Mouse (Mus musculus): Measurements from ENCODE around the gene Cd180.

The Cd180 gene

DNA sequence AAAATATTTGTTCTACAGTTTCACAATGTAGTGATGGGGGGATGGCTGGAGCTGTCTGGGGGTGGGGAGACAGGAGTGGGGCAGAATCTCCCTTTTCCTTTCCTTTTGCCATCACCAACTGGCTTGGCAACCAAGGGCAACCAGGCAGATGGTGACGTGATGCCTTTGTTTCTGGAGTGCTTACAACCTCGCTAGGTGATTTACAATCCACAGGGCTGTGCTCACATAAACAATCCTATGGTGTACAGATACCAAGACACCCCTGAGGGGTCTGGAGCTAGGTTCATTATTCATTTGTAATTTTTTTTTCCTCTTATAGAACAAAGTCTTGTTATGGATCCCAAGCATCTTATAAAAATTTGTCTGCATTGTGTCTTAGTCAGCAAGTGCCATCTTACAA lies 39.7 kb downstream of the Cd180 start:
- in situ Hi-C loops (cut with MboI; ENCODE audit: low sequenced_read_pairs) = no loop called here

DNA sequence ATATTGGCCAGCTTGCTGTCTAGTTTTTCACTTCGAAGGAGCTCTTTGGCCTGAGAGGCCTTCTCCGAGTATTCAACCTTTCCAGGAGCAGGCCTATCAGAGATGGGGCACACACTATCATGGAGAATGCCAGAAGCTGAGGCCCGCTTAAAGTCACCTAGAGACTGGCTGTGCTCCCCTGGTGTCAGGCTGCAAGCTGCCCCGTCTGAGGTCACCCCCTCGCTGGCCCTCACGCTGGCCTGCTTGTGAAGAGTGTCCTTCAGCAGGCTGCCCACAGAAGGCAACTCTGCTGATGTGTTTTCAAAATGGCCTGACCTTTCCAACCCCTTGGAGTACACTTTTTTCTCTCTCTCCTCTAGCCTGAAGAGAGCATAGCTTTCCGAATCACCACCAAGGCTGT lies 44.5 kb downstream of the Cd180 start:
- in situ Hi-C loops (cut with MboI; ENCODE audit: low sequenced_read_pairs) = no loop called here

DNA sequence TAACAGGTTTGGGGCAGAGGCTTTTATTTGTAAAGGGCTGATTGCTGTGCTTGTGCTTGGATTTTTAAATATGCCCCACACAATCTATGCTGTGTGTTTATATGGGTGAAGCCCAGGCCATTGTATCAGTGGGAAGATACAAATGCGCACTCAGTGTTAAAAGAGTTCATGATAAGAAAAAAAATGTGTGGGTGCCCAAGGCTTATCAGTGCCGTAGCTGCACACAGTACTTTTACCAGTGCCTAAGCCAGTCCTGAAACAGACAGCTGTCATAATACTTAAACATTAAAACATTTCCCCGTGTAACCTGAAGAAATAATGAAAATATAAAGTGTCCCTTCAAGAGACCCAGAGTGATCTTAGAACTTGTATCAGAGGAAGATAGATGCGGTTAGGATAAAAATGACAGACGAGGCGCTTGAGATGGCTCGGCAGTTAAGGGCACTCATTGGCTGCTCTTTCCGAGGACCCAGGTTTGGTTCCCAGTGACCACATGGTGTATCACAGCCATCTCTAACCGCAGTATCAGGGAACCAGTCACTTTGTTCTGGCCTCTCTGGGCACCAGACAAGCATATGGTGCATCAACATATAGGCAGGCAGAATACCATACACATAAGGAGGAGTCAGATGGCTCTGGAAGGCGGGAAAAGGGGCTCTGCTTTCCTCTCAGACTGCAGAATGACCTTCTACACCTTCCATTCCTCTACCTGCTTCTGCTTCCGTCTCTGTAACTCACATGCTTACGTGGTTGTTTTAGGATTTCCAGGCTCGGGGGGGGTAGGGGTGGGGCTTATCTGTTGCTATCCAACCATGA lies 46.6 kb downstream of the Cd180 start:
- in situ Hi-C loops (cut with MboI; ENCODE audit: low sequenced_read_pairs) = loop anchor here (5.0 kb wide), 1 partner anchor 58 kb away; no protein-coding TSS in a partner anchor

DNA sequence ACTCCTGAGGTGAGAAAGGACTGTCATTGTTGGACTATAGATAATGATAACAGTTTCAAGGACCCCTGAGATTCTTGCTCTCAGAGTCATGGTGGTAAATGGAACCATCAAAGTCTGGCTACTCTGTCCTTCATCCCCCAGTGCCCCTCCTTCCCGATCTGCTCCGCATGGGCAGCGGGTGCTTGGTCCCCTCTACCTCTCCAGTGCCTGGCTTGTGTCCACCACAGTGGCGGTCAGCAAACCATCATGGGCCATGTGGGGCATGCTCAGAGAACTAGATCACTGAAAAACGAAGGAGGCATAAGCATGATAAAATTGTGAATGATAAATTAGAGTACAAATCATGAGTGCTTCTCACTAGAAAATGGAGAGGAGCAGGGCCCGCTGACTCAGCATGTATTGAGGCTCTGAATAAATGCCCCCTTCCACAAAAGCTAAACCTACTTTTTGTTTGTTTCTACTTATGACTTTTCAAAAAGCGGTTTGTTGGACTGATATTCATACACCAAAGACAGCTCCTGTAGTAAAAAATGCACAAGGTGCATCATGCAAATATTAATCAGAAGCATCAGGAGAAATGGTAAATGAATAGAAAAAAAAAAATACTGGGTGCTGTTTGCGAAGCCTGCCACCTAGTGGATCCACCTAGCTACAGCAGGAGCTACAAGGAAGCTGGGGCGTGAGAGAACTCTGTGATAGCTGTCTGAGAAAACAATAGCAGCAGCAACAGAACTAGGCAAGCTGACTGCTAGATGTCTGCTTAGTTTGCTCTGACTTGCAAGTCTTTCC lies 51.3 kb downstream of the Cd180 start:
- in situ Hi-C loops (cut with MboI; ENCODE audit: low sequenced_read_pairs) = loop anchor here (5.0 kb wide), 1 partner anchor 62 kb away; no protein-coding TSS in a partner anchor

DNA sequence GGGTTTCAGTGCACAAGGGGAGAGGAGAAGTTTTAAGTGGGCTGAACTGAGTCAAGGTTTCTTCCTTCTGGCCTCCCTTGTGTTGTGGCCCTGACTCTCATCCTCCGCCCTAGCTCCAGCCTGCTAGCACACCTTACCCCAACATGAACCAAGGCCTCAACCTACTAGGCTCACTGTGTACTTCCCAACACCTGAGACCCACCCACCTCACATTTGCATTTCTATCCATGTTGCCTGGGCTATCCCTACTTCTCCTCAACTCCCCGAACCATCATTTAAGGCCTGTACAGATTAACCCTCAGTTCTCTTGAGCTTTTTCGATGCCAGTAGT lies 51.9 kb downstream of the Cd180 start:
- in situ Hi-C loops (cut with MboI; ENCODE audit: low sequenced_read_pairs) = no loop called here

DNA sequence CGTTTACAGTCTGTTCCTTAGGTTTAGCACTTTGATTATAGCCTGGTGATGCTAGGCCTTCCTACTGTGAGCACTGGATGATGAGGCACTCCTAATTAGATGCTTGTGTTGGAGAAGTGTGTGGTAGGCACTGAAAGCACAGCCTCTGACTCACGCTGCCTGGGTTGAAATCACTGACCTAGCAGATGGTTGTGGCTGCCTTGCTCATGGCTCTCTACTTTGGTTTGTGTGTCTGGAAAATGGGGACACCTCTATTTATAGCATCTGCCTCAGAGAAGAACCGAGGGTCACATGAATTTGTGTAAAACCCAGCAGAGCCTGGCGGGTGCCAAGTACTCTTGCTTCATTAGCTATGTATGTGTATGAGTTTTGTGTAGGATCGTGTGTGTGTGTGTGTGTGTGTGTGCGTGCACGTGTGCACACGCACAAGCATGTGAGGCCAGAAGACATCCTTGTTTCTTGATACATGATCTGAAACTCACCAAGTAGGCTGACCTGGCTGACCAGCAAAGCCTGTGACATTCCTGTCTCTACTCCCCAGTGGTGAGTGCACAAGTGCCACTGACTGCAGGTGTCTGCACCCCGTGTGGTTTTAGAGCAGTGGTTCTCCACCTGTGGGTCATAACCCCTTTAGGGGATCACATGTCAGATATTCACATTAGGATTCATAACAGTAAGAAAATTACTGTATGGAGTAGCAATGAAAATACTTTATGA lies 52.4 kb downstream of the Cd180 start:
- in situ Hi-C loops (cut with MboI; ENCODE audit: low sequenced_read_pairs) = no loop called here

DNA sequence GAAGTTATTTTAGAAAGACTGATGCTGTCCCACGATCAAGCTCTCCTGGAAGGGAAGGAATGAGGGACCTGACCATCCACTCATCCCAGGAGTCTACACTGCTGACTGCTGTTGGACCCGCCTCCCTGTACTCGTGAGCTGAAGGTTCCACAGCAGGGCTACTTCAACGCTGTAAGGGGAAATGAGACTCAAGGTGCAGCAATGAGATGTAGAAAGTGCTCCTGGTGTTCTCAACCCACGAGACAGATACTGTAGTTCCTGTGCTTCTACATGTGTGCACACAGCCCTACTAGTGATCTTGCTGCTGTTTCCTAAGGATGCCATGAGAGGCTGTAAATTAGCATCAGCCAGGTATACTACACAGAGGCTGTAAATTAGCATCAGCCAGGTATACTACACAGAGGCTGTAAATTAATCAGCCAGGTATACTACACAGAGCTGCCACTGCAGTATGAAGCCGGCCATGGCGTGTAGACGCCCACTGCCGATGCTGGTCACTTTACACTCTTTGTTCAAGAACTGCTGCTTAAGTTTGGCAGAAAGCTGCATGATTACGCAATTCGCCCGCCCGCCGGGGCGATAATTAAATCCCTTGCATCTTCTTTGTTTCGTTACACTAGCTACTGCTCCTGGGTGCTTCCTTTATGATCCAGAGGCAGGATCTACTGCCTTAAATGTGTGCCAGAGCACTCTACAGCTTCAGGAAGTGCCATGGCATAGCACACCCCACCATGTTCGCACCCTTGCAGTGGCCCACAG lies 53.6 kb downstream of the Cd180 start:
- in situ Hi-C loops (cut with MboI; ENCODE audit: low sequenced_read_pairs) = no loop called here

DNA sequence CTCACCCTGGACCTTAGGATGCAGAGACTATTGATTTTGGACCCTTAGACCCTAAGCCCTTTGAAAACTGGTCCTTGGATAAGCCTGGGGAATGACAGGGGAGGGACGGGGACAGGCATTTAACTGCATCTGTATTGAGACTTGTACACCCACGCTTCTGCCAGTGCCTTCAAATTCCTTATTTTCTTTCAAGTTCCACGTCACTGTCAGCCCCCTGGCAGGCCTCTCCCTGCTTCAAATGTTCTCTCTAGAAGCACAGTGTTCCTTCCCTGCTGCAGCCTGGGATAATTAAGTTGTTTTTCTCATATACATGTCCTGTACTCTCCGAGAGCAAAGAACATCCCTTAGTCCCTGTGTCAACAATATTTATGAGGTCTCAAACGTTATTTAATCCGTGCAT lies 55.8 kb downstream of the Cd180 start:
- in situ Hi-C loops (cut with MboI; ENCODE audit: low sequenced_read_pairs) = no loop called here

DNA sequence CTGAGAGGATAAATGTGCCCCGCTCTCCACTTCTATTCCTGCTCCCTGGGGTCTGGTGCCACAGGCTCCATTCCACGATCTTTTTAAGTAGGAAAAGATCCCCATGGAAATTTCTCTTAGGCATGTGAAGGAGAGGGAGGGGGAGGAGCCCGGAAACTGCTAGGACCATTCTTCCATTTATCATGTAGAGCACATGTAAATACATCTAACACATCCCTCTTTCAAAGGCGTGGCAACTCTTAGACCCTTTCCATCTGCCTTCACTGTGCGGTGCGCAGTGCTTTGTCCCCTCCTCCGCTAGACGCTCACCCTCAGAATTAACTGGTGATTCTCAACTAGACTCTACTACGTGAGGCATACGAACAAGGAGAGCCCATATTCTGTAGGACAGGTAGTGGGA lies 56.5 kb downstream of the Cd180 start:
- in situ Hi-C loops (cut with MboI; ENCODE audit: low sequenced_read_pairs) = no loop called here

DNA sequence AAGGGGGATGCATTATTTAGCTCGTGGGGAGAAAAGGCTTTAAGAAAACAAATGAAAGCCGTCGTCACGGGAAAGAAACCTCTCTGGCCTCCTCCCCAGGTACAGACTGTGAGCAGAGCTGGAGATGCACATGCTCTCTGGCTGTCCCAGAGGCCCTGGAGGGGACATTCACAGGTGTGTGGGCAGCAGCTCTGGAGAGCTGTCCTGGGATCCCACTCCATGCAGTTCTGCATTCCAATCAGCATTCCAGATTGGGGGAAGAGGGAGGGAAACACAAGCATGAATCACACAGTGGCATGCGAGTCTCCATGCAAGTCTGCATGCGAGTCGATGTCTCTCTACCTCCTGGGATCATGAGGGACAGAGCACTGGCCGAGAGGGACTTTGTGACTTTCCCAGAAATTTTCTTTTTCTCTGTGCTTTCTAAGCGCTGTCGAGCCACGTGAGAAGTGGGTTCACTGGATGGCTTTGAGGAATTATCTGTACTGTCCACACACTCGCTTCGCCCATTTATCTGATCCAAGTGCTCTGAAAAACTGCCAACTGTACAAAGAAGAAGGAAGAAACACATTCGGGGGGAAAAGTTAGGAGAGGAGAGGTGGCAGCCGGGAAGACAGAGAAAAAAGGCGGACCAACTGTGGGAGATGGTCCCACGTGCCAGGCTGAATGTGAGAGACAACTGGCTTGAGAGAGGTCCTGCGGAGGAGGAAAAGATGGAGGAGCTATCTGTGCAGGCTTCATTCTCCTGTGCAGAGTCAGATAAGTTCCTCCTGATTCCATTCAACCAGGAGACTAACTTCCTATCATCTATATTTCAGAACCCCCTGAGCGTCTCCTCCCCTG lies 60.6 kb downstream of the Cd180 start:
- in situ Hi-C loops (cut with MboI; ENCODE audit: low sequenced_read_pairs) = no loop called here

DNA sequence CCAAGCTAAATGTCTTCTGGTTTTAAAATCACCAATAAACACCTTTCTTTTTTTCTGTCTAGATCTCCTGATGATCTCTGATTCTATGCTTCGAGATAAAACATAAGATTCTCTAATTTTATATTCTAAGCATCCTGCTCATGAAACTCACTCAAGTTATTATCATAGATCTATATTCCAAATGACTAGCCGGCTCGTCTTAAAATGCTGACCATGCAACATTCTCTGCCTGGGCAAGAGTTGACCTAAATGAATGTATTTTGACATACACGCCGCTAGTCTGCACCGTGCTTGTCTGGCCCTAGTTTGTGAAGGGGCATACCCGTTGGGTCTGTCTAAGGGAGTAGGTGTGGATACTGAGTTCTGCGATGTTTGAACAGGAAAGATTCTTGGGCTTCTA lies 61.8 kb downstream of the Cd180 start:
- in situ Hi-C loops (cut with MboI; ENCODE audit: low sequenced_read_pairs) = no loop called here

DNA sequence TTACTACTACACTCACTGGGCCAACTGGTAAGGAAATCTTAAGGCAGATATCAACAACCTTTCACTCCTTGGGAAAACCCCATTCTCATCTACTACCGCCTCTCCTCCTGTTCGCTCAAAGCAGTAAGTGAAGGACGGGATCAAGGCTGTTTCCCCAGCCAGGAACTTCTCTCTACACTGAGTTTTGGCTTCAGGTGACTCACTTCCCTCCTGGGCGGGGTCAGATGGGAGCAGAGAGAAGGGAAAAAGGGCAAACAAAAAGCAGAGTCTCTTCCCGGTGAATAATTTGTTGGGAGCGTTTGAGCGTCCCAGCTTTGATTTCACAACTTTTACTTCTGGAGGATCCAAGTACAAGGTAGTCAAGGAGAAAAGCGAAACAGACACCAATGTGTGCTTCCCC lies 62.7 kb downstream of the Cd180 start:
- in situ Hi-C loops (cut with MboI; ENCODE audit: low sequenced_read_pairs) = no loop called here

DNA sequence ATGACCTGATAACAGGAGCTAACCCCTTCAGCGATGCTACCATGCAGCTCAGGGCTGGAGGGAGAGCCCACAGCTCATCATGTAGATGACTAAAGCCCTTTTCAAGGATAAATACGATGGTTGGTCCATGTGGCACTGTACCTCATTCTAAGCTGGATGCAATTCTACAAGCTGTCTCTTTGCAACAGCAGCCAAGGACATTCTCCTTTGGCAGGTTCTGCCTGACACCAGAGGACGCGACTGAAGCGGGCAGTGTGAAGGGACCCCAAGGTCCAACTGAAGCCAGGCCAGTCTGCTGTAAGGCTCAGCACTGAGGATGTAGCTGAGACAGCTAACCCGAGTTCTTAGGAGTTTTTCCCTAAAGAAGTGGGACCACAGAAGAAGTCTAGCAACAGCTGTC lies 64.7 kb downstream of the Cd180 start:
- in situ Hi-C loops (cut with MboI; ENCODE audit: low sequenced_read_pairs) = no loop called here

DNA sequence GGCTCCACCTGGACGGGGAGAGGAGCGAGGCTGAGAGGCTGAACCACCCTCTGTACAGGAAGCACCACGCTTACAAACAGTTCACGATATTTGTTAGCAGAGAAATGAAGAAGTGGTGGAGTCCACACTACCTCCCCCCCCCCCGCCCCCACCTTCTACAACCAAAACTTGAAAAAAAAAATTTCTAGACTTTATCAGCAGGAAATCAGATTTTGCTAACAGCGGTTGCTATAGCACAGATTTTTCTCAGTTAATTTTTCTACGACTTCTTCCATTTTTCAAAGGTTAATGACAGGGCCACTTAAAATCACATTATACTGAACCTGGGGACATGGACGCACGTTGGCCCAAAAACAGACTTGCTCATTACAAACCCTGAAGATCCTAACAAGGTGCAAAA lies 68.1 kb downstream of the Cd180 start:
- in situ Hi-C loops (cut with MboI; ENCODE audit: low sequenced_read_pairs) = no loop called here

DNA sequence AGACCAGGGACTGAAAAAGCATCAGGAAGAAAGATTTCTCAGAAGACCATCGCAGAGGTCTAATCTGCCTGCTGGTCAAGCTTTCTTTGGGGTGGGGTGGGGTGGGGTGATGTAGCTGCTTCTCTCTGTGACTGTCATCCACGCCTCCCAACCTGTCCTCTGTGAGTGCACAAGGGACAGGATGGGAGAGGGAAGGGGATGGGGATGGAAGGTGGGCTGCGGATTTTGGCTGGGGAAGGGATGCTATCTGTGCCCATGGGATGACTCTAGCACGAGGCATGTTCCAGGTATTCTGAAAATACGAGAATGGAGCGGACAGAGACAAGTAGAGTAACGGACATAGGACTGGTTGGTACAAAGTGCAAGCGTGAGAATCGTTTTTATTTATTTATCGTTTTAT lies 68.8 kb downstream of the Cd180 start:
- in situ Hi-C loops (cut with MboI; ENCODE audit: low sequenced_read_pairs) = no loop called here

DNA sequence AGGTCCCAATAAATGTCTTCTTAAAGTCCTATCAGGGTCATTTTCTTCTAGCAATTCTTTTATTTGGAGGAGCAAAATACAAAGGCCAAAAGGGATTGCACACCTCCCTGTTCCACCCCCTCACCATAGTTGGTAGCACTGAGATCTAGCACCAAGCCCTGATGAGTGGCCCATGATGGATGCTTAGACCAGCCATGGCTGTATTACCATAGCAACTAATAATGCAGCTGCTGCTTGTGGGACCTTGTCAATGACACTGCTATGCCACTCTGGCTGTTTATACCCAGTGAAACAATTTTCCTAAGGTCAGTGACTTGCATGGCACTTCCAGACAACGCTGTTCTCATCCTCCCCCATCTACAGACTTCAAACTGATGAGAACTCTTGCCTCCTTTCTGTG lies 70.9 kb downstream of the Cd180 start:
- in situ Hi-C loops (cut with MboI; ENCODE audit: low sequenced_read_pairs) = no loop called here

DNA sequence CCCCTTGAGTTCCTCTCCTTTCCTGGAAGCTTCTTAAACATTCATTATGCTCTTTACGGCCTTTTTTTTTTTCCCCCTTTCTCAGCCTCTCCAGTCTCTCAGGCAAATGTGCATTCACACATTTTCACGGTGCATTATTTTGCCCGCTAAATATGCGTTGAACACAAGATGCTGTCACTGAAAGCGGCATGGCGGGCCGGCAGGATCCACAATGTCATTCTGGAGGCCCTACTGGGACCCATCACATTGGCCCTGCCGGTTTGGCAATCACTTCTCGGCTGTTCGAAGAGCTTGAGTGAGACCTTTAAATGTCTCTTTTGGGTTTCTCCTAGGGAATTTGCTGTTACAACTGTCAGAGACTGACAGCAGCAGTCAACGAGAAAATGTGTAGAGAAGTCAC lies 71.9 kb downstream of the Cd180 start:
- in situ Hi-C loops (cut with MboI; ENCODE audit: low sequenced_read_pairs) = no loop called here

DNA sequence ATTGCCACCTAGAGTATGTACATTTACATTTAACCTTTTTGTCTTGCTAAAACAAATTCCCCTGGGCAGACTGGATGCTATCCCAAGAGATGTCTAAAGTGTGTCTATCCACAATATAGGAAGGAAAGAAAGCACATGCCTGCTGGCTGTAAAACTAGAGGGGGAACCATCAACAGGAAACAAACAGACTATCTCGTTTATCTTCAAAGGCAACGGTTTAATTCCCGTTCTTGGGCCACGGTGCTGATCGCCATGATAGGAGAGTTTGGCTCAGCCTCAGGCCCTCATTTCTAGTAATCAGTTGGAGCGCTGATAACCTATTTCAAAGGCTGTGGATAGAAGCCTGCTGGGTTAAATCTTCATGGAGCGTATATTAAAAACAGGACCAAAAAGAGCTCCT lies 73.8 kb downstream of the Cd180 start:
- in situ Hi-C loops (cut with MboI; ENCODE audit: low sequenced_read_pairs) = no loop called here

DNA sequence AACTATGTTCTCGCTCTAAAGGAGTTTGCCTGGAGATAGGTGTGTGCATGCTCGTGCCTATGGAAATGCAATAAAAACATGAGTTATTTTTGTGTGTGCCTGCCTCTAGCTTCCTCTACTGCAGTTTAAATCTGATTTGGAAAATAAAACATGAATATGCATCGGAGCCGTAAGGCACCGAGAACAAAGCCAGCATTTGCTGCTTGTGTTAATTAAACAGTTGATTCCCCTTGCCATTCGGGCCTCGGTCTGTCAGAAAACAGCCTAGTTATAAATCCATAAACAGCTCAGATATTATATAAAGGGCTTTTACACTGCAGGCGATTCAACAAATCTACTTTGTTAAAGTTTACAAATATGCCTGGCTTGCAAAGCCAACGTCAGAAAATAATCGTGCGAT lies 75.2 kb downstream of the Cd180 start:
- in situ Hi-C loops (cut with MboI; ENCODE audit: low sequenced_read_pairs) = no loop called here

DNA sequence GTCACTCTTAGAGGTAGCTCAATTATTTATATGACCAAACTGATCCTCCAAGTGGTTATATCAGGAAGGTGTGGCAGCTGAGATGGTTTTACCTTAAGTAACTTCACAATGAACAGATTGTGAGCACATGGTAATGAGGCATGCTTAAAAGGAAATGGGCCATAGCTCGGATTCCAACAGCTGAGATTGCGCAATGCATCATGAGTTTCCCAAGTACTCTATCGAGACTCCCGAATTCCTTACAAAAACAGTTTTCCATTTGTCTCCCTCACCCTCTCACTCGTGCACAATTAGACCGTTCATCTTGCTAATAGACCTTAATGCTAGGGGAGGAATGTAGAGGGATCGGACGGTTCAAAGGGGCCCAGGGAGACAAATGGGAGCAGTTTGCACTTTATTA lies 76.8 kb downstream of the Cd180 start:
- in situ Hi-C loops (cut with MboI; ENCODE audit: low sequenced_read_pairs) = no loop called here
